Mouse (Mus musculus) spleen, adult 2 months (tissue): ENCODE measurements at regions not wholly inside any gene's neighbourhood (a gene's known extent, or its start where the extent isn't known, plus 50 kb on each side); places are given as distances from the start of the nearest gene placed in this dataset.

Experiments
- CTCF ChIP-seq: fragments of 200-500 bp; IDR thresholded peaks from 2 replicates; pipeline ENCODE4 v1.5.1; 2011; ENCODE audit warnings: mild to moderate bottlenecking, inconsistent platforms; ENCODE audit not compliant: insufficient read depth, insufficient read length, insufficient replicate concordance; ENCODE audit errors: extremely low read depth
- POLR2A ChIP-seq: fragments of 200-500 bp; IDR thresholded peaks from 2 replicates; pipeline ENCODE4 v1.6.1; 2011; ENCODE audit warnings: low read depth, low read length, inconsistent platforms

DNA sequence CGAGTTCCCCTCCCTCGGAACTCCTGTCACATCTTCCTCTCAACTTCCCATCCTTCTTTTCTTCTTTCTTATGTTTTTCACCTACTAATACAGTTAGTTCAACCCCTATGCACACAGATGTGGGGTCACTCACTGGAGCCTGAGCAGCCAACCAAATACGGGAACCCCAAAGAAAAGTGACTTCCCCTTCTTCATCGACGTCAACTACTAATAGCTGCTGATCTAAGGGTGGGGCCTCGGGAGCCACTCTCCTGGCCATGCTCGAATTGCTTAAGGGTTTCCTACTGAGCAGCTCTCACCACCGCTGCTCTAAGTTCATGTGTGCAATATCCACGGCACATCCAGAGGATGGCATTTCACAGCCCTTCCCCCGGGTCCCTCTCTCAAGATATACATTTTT is 340.9 kb upstream of the Maf start:
- TF ChIP-seq CTCF (no peak), POLR2A (no peak)
